Mouse (Mus musculus) thymus, postnatal 0 days (tissue): Measurements from ENCODE around the gene Gc. TPM values are rescaled to one million over a fixed set of nuclear protein-coding genes. Genes with fewer than 3 reads are reported as not detected.
A peak's percentile ranks its signal among the peaks of the same experiment; 100 is the strongest.

Experiments used
- DNase-seq: peaks from one replicate; pipeline ENCODE4 v3.0.0-alpha.2; 2015; ENCODE audit warnings: low spot score
- polyA plus RNA-seq: library from polyadenylated mRNA; unstranded; fragments of >200 nt; fragmentation: Nextera tagmentation; extraction: Ambion mirVana; gene quantifications from 2 replicates; pipeline ENCODE4 v1.2.1, GENCODE M21; 2015

The Gc gene
- 0.27 and 0.33 TPM in 2 replicates for polyA plus RNA-seq

GRCm38 (mm10) chr5:89457554-89458062 is at the start of gene Gc:
Gene Gc (minus strand): TSS chr5:89457898.
- DNase-seq: no peak

GRCm38 (mm10) chr5:89500182-89500581 is 42.5 kb upstream of the Gc start:
- no peak for DNase-seq

GRCm38 (mm10) chr5:89492560-89492959 is 34.9 kb upstream of the Gc start:
- DNase-seq: no peak

GRCm38 (mm10) chr5:89470483-89470882 is 12.8 kb upstream of the Gc start:
- no peak for DNase-seq

GRCm38 (mm10) chr5:89467886-89468285 is 10.2 kb upstream of the Gc start:
- no peak for DNase-seq

GRCm38 (mm10) chr5:89467045-89467444 is 9.3 kb upstream of the Gc start:
- no peak for DNase-seq

GRCm38 (mm10) chr5:89466275-89466674 is 8.6 kb upstream of the Gc start:
- DNase-seq: no peak

GRCm38 (mm10) chr5:89461817-89462216 is 4.1 kb upstream of the Gc start:
- DNase-seq: no peak

- no peak for DNase-seq
These were observed 1.9 kb upstream of the Gc start for GRCm38 (mm10) chr5:89459591-89459990.

- no peak for DNase-seq
These were observed 1.3 kb upstream of the Gc start for GRCm38 (mm10) chr5:89458987-89459386.

- DNase-seq: peak; percentile 16
These were observed 2.2 kb downstream of the Gc start for GRCm38 (mm10) chr5:89455526-89455925.

- no peak for DNase-seq
These were observed 6.9 kb downstream of the Gc start for GRCm38 (mm10) chr5:89450798-89451197.

- DNase-seq: no peak
These were observed 8.4 kb downstream of the Gc start for GRCm38 (mm10) chr5:89449325-89449724.

- DNase-seq: no peak
These were observed 9.7 kb downstream of the Gc start for GRCm38 (mm10) chr5:89447978-89448377.

GRCm38 (mm10) chr5:89444360-89444759 is 13.3 kb downstream of the Gc start:
- no peak for DNase-seq

GRCm38 (mm10) chr5:89411536-89411935 is 46.2 kb downstream of the Gc start:
- DNase-seq: no peak

GRCm38 (mm10) chr5:89407376-89408082 is 50.2 kb downstream of the Gc start:
- DNase-seq: no peak

- no peak for DNase-seq
These were observed 52.6 kb downstream of the Gc start for GRCm38 (mm10) chr5:89405132-89405531.

- DNase-seq: no peak
These were observed 67.3 kb downstream of the Gc start for GRCm38 (mm10) chr5:89390405-89390804.

GRCm38 (mm10) chr5:89384204-89384603 is 73.5 kb downstream of the Gc start:
- DNase-seq: peak; percentile 2

- no peak for DNase-seq
These were observed 76.4 kb downstream of the Gc start for GRCm38 (mm10) chr5:89381340-89381739.

- DNase-seq: no peak
These were observed 87.6 kb downstream of the Gc start for GRCm38 (mm10) chr5:89370140-89370539.

- DNase-seq: no peak
These were observed 89.5 kb downstream of the Gc start for GRCm38 (mm10) chr5:89368045-89368743.
